Mouse (Mus musculus) cerebellum, adult 11 months (tissue): Measurements from ENCODE around the gene Gm26920.

Experiments used
- DNase-seq: peaks from one replicate; pipeline ENCODE4 v3.0.0; 2022

Gm26920 gene

DNA sequence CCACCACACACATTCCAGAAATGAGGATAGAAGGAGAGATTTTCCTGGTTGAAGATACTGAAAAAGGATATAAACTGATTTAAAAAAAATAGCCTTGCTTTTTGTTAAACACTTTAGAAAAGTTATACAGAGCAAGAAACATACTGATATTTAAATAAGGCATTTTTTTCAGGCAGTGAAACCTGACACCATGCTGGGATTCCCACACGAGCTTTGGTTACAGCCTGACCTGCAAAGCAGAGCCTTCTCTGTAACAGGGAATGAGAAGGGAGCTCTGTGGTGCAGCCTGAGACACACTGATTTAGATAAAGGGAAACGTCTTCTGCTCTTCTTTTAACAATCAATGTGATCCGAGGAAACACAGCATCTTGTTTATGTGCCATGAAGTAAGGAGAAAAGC is 36.6 kb downstream of the Gm26920 start:
- DNase-seq: no peak

DNA sequence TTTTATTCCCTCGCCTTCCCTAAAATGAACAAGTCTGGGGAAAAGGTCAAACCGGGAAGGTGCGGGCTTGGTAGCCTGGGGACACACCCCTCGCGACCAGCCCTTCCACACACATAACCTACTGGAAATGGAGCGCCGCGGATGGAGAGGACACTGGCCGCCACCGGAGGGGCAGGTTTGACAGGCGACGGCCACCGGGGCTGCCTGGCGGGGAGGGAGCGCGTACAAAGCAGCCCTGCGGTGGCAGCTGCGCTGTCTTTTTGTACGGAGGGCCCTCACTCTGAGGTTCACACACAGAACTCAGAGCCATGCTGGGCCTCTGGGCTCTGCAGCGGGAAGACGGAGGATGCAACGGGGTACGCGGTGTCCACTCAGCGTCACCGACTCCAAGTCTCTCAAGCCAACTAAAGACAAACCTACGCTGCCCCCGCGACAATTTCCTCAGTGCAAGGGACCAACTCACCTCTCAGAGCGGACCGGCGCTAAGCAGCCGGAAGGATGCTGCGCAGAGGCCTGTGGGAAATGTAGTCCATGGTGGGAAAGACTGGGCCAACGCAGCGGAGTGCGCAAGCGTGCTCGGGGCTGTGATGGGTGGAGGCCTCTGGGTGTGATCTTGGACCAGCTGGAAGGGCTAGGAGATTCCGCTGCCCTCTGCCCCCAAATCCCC is 39.2 kb downstream of the Gm26920 start, which contains the start of gene Zfp14:
Gene Zfp14, minus strand, starts transcription at position 499 of the 667 bp plus-strand sequence.
- peak; percentile 89 for DNase-seq

DNA sequence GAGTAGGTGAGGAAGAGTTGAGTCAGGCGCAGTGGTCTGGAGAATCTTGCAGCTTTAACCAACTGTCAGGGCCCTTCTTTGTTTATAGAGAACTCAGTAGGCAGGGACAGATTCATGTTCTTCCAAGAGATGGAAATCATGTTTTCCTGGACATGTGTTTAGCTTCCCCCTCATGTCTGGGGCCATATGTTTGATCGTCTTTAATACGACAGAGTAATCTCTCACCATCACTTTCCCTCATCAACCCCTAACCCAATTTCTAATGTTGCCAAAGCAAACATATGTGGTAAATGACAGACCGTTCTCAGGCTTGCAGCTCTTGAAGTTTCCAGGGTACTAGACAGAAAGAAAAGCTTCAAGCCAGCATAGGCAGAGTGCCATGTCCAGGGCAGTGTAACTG is 42.1 kb downstream of the Gm26920 start:
- no peak for DNase-seq

DNA sequence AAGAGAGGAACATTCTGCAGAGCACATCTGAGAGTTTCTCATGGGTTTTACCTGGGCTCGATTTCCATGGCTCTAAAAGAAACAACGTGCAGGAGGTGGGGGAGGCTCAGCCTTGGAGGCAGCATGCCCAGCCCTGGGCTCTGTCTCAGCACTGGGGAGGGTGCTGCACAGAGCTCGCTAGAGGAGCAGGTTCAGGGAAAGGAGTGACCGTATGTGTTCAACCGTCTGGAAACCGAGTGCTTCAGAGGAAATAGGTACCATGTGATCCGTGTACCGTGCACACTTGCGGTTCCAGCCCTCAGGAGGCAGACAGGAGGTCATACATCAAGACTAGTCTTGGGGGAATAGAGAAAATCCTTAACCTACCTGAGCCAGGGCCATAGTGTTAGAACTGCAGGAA is 45.9 kb downstream of the Gm26920 start:
- no peak for DNase-seq

DNA sequence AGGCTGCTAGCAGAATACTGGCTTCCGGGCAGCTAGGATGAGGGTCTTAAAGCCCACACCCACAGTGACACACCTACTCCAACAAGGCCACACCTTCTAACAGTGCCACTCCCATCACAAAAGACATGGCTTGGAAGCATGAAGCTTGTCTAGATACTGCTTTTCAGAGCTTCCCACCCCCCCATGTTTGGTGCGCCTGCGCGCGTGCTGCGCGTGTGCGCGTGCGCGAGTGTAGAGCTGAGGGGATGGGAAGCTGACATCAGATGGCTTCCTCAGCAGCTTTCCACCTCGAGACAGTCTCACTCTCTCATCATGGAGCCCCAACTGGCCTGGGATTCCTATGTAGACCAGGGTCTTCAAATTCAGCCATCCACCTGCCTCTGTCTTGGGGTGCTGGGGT is 55.9 kb downstream of the Gm26920 start:
- no peak for DNase-seq

DNA sequence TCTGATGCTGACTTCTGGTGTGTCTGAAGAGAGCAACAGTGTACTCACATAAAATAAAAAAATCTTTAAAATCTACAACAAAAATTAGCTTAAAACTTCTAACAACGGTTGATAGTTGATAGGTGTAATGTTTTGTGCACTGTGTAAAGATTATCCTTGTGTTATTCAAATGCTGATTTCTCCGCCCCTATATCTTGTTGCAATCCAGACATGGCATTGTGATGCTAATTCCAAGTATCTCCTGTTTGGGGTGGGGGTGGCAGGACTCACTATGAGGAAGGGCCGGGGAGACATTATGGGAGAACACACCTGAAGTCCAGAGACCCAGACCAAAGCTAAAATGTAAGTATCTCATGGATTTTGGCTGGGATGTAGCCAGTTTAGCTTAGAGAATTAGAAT is 58.8 kb downstream of the Gm26920 start:
- DNase-seq: no peak

DNA sequence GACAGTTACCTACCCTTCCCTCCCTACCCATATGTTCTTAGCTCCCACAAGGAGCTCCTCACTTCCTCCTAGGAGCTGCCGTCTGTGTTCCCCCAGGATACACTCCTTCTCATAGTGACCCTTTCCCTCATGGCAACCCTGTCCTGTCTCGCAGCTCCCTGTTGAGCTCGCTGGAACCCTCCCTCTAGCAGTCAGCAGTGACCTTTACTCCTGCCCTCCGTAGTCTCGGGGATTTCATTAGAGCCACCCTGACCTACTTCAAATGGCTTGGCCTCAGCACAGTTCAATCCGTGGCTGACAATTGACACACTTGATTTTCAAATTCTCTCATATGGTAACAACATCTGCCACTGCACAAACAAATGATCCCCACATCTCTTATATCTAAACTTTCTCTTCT is 59.5 kb downstream of the Gm26920 start:
- no peak for DNase-seq

DNA sequence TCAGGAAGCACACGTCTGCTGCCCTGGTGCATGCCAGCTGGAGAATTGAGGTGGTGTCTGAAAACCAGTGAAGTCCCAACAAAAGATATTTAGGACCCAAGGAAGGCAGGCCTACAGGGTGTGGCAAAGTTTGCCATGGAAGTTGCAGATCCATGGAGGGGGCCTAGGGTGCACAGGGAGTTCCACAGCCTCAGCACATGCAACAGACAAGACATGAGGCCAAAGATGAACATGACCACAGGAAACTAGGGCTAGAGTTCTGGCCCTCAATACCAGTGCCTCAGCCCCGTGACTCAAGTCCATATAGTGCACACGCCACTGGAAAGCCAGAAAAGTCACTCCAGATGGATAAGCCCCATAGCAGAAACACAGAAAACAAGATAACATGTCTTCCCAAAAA is 61.6 kb downstream of the Gm26920 start:
- DNase-seq: no peak

DNA sequence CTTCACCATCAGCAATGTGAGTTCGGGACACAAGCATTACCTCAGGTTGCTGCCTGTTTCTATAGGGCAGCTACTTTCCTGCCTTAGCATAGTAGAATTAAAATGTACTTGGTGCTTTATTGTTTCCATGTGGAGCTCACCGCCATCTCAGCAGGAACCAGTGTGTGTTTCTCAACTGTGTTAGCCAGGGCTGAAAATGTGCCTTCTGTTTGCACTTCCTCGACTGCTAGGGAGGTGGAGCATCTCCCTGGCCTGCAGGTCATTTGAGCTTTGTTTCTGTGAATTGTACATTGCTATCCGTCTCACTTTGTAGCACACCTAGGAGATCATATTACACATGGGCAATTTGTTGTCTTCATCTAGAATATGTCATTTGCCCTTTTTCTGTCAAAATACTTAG is 62.9 kb downstream of the Gm26920 start:
- DNase-seq: no peak

DNA sequence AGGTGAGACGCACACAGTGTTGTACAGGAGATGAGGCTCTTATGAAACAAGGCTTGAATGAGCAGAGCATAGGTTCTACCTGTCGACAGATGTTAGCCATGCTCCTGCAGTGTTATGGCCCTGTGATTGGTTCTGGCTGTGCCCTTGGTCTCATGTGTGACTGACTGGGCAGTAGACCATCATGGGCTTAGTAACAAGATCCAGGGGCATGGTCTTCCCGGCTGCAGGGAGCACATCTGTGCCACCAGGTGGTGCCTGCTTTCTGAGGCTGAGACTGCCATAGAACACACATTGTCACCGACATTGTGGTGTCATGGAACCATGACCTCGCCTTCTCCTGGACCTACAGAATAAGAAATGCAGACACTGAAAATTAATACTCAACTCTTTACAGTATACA is 64.9 kb downstream of the Gm26920 start:
- DNase-seq: no peak

DNA sequence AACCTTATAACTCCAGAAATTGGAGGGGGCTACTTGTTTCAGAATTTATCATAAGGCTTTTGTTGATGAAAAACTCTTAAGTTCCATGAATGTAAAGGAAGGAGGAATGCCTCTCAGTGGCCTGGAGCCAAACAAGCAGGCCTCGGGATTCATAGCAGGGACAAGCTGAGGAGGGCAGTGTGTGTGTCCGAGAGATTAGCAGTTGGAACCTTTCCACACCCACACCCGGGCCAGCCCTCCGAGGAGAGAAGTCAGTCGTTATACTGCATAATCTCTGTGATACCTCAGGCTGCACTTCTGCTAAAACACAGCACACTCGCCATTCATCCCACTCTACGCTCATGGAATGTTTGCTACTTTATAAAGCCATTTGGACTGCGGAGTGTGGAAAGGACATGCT is 66.4 kb downstream of the Gm26920 start:
- no peak for DNase-seq

DNA sequence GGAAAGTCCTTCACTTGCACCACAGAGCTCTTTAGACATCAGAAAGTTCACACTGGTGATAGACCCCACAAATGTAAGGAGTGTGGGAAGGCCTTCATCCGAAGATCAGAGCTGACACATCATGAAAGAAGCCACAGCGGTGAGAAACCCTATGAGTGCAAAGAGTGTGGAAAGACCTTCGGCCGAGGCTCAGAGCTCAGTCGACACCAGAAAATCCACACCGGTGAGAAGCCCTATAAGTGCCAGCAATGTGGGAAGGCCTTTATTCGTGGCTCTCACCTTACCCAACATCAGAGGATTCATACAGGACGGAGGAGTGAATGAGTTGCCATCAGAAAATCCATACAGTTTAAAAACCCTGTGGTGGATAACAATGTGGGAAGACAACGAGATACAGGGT is 66.9 kb downstream of the Gm26920 start:
- no peak for DNase-seq

DNA sequence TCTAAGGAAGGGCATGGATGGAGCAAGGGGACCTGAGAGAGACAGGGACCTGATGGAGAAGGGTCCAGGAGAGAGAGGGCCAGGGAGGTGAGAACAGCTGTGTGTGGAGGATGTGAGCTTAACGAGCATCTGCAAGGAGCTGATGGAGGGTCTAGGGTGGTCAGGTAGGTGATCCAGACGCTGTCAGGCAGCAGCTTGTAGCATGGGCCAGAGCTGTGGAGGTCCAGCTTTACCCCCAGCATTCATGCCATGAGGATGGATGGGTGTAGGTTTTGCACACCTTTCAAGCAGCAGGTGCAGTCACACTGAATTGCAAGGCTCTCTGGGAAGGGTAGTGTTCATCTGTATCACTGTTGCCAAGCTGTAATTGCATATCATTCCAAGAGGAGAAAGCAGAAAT is 70.7 kb downstream of the Gm26920 start:
- no peak for DNase-seq

DNA sequence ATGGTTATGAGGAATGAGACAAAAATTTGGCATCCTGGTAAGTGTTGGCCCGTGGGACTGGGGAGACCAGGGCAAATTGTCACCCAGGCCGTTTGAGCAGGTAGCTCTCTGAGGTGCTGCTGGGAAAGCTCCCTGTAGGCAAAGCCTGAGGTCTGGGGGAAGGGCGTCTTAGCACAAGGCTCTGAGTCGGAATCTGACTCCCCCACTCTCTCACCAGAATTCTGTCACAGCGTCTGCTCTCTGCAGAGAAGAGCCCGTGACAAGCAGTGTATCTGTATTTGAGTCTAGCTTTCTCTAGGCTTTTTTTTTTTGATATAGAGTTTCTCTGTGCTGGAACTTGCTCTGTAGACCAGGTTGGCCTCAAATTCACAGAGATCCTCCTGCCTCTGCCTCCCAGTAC is 73.0 kb downstream of the Gm26920 start:
- no peak for DNase-seq

DNA sequence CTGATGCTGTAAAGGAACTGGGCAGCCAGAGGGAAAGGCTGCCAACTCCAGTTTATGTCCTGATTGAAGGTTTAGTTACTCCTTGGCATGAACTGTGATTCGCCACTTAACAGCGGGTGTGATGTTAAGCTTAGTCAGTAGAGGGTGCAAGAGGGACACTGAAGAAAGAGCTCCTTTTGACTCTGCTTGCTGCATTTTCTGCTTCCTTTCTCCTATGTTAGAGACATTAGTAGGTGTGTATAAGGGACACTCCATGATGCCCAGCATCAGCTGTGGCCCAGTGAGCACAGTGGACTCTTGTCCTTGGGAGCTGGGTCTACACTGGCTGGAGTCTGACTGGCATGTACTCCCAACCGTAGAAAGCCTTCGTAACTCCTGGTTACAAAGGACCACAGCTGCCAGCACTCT is 77.2 kb downstream of the Gm26920 start:
- peak; percentile 25 for DNase-seq

DNA sequence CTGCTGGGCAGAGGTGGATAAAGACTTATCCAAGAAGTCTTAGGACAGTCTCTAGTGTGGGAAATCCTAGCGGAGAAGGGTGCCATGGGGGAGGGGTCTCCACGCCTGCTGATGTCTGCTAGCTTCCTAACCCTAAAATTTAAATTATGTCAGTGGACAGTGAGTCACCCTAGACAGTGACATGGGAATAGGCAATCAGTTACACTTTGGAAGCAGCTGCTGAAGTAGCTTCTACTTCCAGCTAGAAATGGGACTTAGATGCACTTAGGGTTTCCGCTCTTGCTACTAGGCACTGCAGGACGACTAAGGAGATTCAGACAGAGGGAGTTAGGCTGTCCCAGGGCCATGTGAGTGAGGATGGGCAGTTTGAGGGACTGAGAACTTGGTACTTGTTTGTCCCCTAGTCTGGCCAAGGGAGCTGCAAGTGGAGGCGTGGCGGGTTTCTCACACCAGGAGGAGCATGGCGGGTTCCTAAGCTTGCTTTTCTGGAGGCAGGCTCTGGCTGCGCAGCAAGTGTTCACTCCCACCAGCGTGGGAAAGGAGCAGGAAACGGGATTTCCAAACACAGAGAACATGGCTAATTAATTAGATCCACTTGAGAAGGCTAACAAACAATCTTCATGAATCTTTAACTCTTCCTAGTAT is 79.5 kb downstream of the Gm26920 start:
- no peak for DNase-seq

DNA sequence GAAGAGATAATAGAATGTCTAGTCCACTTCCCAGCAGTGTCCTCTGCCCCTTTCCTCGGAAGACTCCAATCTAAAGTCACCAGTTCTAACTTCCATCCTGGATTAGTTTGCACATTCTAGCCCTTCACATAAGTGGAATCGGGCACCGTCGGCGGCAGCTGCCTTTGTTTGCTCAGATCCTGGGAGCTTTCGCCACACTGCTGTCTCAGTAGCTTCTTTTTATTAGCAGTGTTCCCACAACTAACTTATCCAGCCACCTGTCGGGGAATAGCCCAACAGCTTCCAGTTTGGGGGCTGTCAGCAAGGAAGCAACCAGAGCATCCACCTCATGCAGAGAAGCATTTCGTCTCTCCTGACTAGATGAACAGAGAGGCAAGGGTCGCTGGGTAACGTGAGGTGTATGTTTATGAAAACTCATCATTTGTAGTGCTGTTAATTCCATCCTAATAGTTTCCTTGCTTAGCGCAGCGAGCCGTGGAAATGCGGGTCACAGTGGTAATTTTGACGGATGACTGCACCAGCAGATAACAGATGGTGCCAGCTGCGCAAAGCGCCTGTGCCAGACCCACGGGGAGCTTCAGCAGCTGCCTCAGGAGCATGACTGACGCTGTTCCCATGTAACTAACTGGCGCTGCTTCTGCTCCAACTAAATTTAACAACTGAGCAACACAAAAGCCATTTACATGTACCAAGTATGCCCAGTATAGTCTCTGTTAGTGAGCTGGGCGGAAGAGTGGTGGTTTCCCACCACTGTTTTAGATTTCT is 80.7 kb downstream of the Gm26920 start:
- no peak for DNase-seq

DNA sequence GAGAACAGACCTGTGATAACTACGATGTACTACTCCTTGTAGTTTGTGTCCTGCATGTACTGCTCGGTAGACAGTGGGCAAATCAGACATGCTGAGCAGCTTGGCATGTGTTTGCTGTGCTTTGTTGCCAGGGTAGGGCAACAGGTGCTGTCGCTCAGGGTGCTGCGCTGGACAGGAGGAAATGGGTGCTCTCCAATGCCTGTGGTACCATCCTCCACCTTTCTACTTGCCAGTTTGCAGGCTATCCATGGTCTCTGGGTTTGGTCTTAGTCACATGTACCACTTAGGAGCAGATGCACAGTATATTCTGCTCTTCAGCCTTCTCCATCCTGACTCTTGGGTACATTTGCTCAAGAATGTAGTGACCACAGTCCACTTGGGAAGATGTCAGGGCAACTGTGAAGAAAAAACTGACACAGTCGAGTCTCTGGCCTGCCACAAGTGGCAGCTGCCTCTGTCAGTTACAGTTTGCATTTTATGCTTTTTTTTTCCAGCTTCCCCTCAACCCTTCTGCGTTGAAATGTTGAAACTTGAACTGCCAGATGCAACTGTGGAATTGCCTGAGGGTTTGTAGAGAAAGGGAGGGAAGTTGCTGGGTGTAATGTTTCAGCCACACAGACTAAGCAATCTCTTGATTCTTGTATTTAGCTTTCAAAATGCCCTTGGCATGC is 82.1 kb downstream of the Gm26920 start:
- no peak for DNase-seq

DNA sequence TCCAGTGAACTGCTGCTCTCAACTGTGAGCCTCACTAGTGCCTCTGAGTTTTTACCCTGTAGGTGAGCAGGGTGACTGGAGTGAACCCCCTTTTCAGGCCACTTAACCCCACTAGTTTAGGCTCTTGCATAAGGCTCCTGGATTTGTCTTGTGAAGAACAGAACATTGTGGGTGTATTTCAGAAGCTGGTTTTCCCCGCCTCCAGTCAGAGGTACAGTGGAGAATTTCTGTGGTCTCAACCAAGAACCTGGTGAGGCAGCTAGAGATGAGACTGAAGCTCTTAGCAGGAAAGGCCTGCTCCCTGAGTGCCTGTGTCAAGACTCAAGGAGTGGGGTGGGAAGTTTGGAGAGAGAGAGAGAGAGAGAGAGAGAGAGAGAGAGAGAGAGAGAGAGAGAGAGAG is 82.6 kb downstream of the Gm26920 start:
- DNase-seq: no peak
